Mouse (Mus musculus) forebrain, embryonic 13.5 days (tissue): Measurements from ENCODE around the gene Ranbp17. TPM values are rescaled to one million over a fixed set of nuclear protein-coding genes. Genes with fewer than 3 reads are reported as not detected.

ENCODE experiments used
- ATAC-seq: fragments of 200-750 bp; cut with Nextera tagmentation; 2 replicates; pipeline ENCODE4 v1.8.0; 2017
- H3K27ac ChIP-seq: fragments of 300-500 bp; sonication (generic); 2 replicates; pipeline ENCODE4 v1.5.1; 2015; ENCODE audit warnings: inconsistent platforms, mild to moderate bottlenecking, moderate library complexity
- H3K27me3 ChIP-seq: fragments of 300-500 bp; sonication (generic); 2 replicates; pipeline ENCODE4 v1.6.1; 2015; ENCODE audit warnings: mild to moderate bottlenecking, inconsistent platforms
- H3K36me3 ChIP-seq: fragments of 300-500 bp; sonication (generic); 2 replicates; pipeline ENCODE4 v1.6.1; 2015; ENCODE audit warnings: mild to moderate bottlenecking, inconsistent platforms; ENCODE audit not compliant: poor library complexity, severe bottlenecking
- H3K4me1 ChIP-seq: fragments of 300-500 bp; sonication (generic); 2 replicates; pipeline ENCODE4 v1.6.1; 2015; ENCODE audit warnings: inconsistent platforms
- H3K4me2 ChIP-seq: fragments of 300-500 bp; sonication (generic); 2 replicates; pipeline ENCODE4 v1.6.1; 2015; ENCODE audit warnings: inconsistent platforms, mild to moderate bottlenecking, moderate library complexity
- H3K4me3 ChIP-seq: fragments of 300-500 bp; sonication (generic); 2 replicates; pipeline ENCODE4 v1.5.1; 2015; ENCODE audit warnings: mild to moderate bottlenecking, inconsistent platforms
- H3K9ac ChIP-seq: fragments of 300-500 bp; sonication (generic); 2 replicates; pipeline ENCODE4 v1.6.1; 2015; ENCODE audit warnings: mild to moderate bottlenecking, inconsistent platforms
- H3K9me3 ChIP-seq: fragments of 300-500 bp; sonication (generic); replicated peaks from 2 replicates; pipeline ENCODE4 v1.6.1; 2016; ENCODE audit warnings: inconsistent platforms
- WGBS: fragments of 180-500 bp; shearing (Covaris S2); methylation state at CpG from one replicate; pipeline ENCODE4 v1.1.7; 2015; 5-methylcytosine and 5-hydroxymethylcytosine counted together
- polyA plus RNA-seq: library from polyadenylated mRNA; unstranded; fragments of >200 nt; fragmentation: Nextera tagmentation; extraction: Ambion mirVana; gene quantifications from 2 replicates; pipeline ENCODE4 v1.2.1, GENCODE M21; 2015

Ranbp17 gene
- polyA plus RNA-seq, 1 experiment from 2014 or later: 8.5 TPM

GRCm38 (mm10) chr11:33398701-33399100 is 114.8 kb downstream of the Ranbp17 start:
- ATAC-seq: no peak
- no peak overlapping the region for H3K4me3 ChIP-seq
- WGBS: 80% methylated on average over 3 of the region's 3 CpGs
- H3K36me3 ChIP-seq: no peaks in the 10 kb centered on the region
- H3K9ac ChIP-seq: no peak overlapping the region
- no peak overlapping the region for H3K27ac ChIP-seq
- no peaks in the 10 kb centered on the region for H3K4me1 ChIP-seq
- H3K27me3 ChIP-seq: no peaks in the 10 kb centered on the region
- no peak overlapping the region for H3K4me2 ChIP-seq
- H3K9me3 ChIP-seq: no peaks in the 10 kb centered on the region

- H3K27me3 ChIP-seq: no peaks in the 10 kb centered on the region
- H3K4me1 ChIP-seq: no peaks in the 10 kb centered on the region
- no peak overlapping the region for H3K4me3 ChIP-seq
- no peak for ATAC-seq
- no peak overlapping the region for H3K4me2 ChIP-seq
- no peaks in the 10 kb centered on the region for H3K36me3 ChIP-seq
- no peak overlapping the region for H3K27ac ChIP-seq
- no peaks in the 10 kb centered on the region for H3K9me3 ChIP-seq
- H3K9ac ChIP-seq: no peak overlapping the region
- WGBS: 90% methylated on average over 6 of the region's 6 CpGs
These were observed 117.3 kb downstream of the Ranbp17 start for GRCm38 (mm10) chr11:33396275-33396674.

- WGBS: 75% methylated on average over 3 of the region's 3 CpGs
- ATAC-seq: no peak
- no peak overlapping the region for H3K9ac ChIP-seq
- H3K27me3 ChIP-seq: no peaks in the 10 kb centered on the region
- H3K36me3 ChIP-seq: no peaks in the 10 kb centered on the region
- H3K9me3 ChIP-seq: no peaks in the 10 kb centered on the region
- no peak overlapping the region for H3K4me2 ChIP-seq
- H3K4me3 ChIP-seq: no peak overlapping the region
- H3K27ac ChIP-seq: no peak overlapping the region
- H3K4me1 ChIP-seq: no peaks in the 10 kb centered on the region
These were observed 119.5 kb downstream of the Ranbp17 start for GRCm38 (mm10) chr11:33394093-33394492.

- Histone ChIP-seq H3K4me3 (no peak overlapping the region), H3K27ac (no peak overlapping the region), H3K4me2 (no peak overlapping the region), H3K9ac (no peak overlapping the region), H3K4me1 (no peaks in the 10 kb centered on the region), H3K36me3 (no peaks in the 10 kb centered on the region), H3K27me3 (no peaks in the 10 kb centered on the region), H3K9me3 (no peaks in the 10 kb centered on the region)
- ATAC-seq: no peak
- 92% methylated on average over 2 of the region's 2 CpGs for WGBS
These were observed 124.9 kb downstream of the Ranbp17 start for GRCm38 (mm10) chr11:33388685-33389084.

GRCm38 (mm10) chr11:33361867-33362266 is 151.7 kb downstream of the Ranbp17 start:
- H3K4me1 ChIP-seq: peaks cover 6% of the 10 kb centered on the region
- no peaks in the 10 kb centered on the region for H3K27me3 ChIP-seq
- no peak overlapping the region; the same call in 1 of the 2 replicates for H3K4me2 ChIP-seq
- 0 out of 2 replicates have a peak, but pooled peaks have one; percentile 55 for ATAC-seq
- 40% methylated on average over 5 of the region's 5 CpGs for WGBS
- H3K36me3 ChIP-seq: no peaks in the 10 kb centered on the region
- H3K4me3 ChIP-seq: no peak overlapping the region
- no peak overlapping the region for H3K9ac ChIP-seq
- H3K27ac ChIP-seq: no peak overlapping the region
- H3K9me3 ChIP-seq: no peaks in the 10 kb centered on the region

- Histone ChIP-seq H3K36me3 (no peaks in the 10 kb centered on the region), H3K27me3 (no peaks in the 10 kb centered on the region), H3K9ac (no peak overlapping the region), H3K4me3 (no peak overlapping the region), H3K4me1 (no peaks in the 10 kb centered on the region), H3K4me2 (no peak overlapping the region), H3K27ac (no peak overlapping the region), H3K9me3 (no peaks in the 10 kb centered on the region)
- 82% methylated on average over 2 of the region's 2 CpGs for WGBS
- no peak for ATAC-seq
These were observed 164.3 kb downstream of the Ranbp17 start for GRCm38 (mm10) chr11:33349269-33349668.

GRCm38 (mm10) chr11:33342061-33342460 is 171.5 kb downstream of the Ranbp17 start:
- Histone ChIP-seq H3K4me2 (no peak overlapping the region), H3K27me3 (no peaks in the 10 kb centered on the region), H3K9me3 (no peaks in the 10 kb centered on the region), H3K27ac (no peak overlapping the region), H3K9ac (no peak overlapping the region), H3K36me3 (no peaks in the 10 kb centered on the region), H3K4me3 (no peak overlapping the region), H3K4me1 (no peaks in the 10 kb centered on the region)
- WGBS: 75% methylated on average over 2 of the region's 2 CpGs
- no peak for ATAC-seq

GRCm38 (mm10) chr11:33336552-33337121 is 176.9 kb downstream of the Ranbp17 start:
- H3K4me1 ChIP-seq: no peaks in the 10 kb centered on the region
- 18% methylated on average over 7 of the region's 7 CpGs for WGBS
- ATAC-seq: peak; percentile 61; the same call in 1 of the 2 replicates

GRCm38 (mm10) chr11:33335616-33336015 is 177.9 kb downstream of the Ranbp17 start:
- H3K27me3 ChIP-seq: no peaks in the 10 kb centered on the region
- 87% methylated on average over 3 of the region's 3 CpGs for WGBS
- H3K9me3 ChIP-seq: no peaks in the 10 kb centered on the region
- no peaks in the 10 kb centered on the region for H3K36me3 ChIP-seq
- H3K9ac ChIP-seq: no peak overlapping the region
- no peak for ATAC-seq
- no peak overlapping the region for H3K27ac ChIP-seq
- no peak overlapping the region for H3K4me2 ChIP-seq
- no peaks in the 10 kb centered on the region for H3K4me1 ChIP-seq
- H3K4me3 ChIP-seq: no peak overlapping the region

More at GRCm38 (mm10) chr11:33336552-33337121, 176.9 kb downstream of the Ranbp17 start:
- no peak overlapping the region for H3K4me3 ChIP-seq
- H3K9ac ChIP-seq: no peak overlapping the region
- H3K27ac ChIP-seq: no peak overlapping the region
- H3K36me3 ChIP-seq: no peaks in the 10 kb centered on the region
- H3K9me3 ChIP-seq: no peaks in the 10 kb centered on the region
- H3K27me3 ChIP-seq: no peaks in the 10 kb centered on the region
- H3K4me2 ChIP-seq: no peak overlapping the region

- ATAC-seq: peak; percentile 38; the same call in 1 of the 2 replicates
- H3K9ac ChIP-seq: no peak overlapping the region
These were observed 181.4 kb downstream of the Ranbp17 start for GRCm38 (mm10) chr11:33332137-33332536.

GRCm38 (mm10) chr11:33319006-33319611 is 194.4 kb downstream of the Ranbp17 start:
- Histone ChIP-seq H3K27me3 (no peaks in the 10 kb centered on the region), H3K27ac (no peak overlapping the region), H3K4me2 (no peak overlapping the region), H3K36me3 (no peaks in the 10 kb centered on the region), H3K4me1 (no peaks in the 10 kb centered on the region), H3K4me3 (no peak overlapping the region), H3K9me3 (no peaks in the 10 kb centered on the region), H3K9ac (no peak overlapping the region)
- no peak for ATAC-seq
- WGBS: 88% methylated on average over 7 of the region's 7 CpGs

More at GRCm38 (mm10) chr11:33332137-33332536, 181.4 kb downstream of the Ranbp17 start:
- Histone ChIP-seq H3K4me2 (no peak overlapping the region), H3K27ac (no peak overlapping the region), H3K27me3 (no peaks in the 10 kb centered on the region), H3K4me3 (no peak overlapping the region), H3K36me3 (no peaks in the 10 kb centered on the region), H3K9me3 (no peaks in the 10 kb centered on the region), H3K4me1 (no peaks in the 10 kb centered on the region)
- WGBS: 9% methylated on average over 5 of the region's 5 CpGs

- Histone ChIP-seq H3K9me3 (no peaks in the 10 kb centered on the region), H3K4me3 (no peak overlapping the region), H3K4me1 (no peaks in the 10 kb centered on the region), H3K36me3 (no peaks in the 10 kb centered on the region), H3K27ac (no peak overlapping the region), H3K27me3 (no peaks in the 10 kb centered on the region), H3K9ac (no peak overlapping the region), H3K4me2 (no peak overlapping the region)
- ATAC-seq: no peak
- WGBS: 74% methylated on average over 4 of the region's 4 CpGs
These were observed 204.0 kb downstream of the Ranbp17 start for GRCm38 (mm10) chr11:33309566-33309965.
